In the genomic region with DNA sequence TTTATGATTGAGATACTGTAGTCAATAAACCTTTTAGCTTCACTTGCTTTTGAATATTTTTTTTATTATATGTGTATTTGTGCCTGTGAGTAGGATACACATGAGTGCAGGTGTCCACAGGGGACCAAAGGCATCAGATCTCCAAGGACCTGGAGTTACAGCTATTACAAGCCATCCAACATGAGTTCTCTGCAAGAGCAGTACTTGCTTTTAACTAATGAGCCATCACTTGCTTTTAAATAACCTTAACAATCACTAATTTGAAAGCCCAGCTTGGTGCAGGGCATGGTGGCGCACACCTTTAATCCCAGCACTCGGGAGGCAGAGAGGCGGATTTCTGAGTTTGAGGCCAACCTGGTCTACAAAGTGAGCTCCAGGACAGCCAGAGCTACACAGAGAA, we compare ENCODE assay signal across 33 mouse cellular contexts.
"Had no signal": no experiment of that assay in that cellular context is flagged by ENCODE, and none has a peak within 500 bp of the region (broad histone marks: within the 10 kb centered on the region; RNA-seq: fewer than 3 reads in every experiment).

No protein-coding gene starts in this region.

- H3K4me2 ChIP-seq: heart, embryonic 11.5 days; heart, embryonic 12.5 days; heart, embryonic 13.5 days; heart, embryonic 15.5 days; hindbrain, embryonic 12.5 days; hindbrain, embryonic 13.5 days; hindbrain, embryonic 14.5 days; hindbrain, embryonic 15.5 days; intestine, embryonic 15.5 days; kidney, embryonic 15.5 days had no signal

- H3K9ac ChIP-seq: heart, embryonic 12.5 days; heart, embryonic 13.5 days; heart, embryonic 15.5 days; hindbrain, embryonic 12.5 days; hindbrain, embryonic 13.5 days; hindbrain, embryonic 14.5 days; hindbrain, embryonic 15.5 days; intestine, embryonic 15.5 days; kidney, embryonic 15.5 days had no signal

- H3K9me3 ChIP-seq: heart, embryonic 10.5 days; heart, embryonic 12.5 days; heart, embryonic 13.5 days; heart, embryonic 15.5 days; hindbrain, embryonic 10.5 days; hindbrain, embryonic 12.5 days; hindbrain, embryonic 13.5 days; hindbrain, embryonic 15.5 days; intestine, embryonic 15.5 days; kidney, embryonic 15.5 days had no signal

- H3K27me3 ChIP-seq: heart, embryonic 12.5 days; heart, embryonic 13.5 days; heart, embryonic 15.5 days; hindbrain, embryonic 12.5 days; hindbrain, embryonic 15.5 days; intestine, embryonic 15.5 days; kidney, embryonic 15.5 days had no signal

- ATAC-seq: hindbrain, embryonic 16.5 days; hindbrain, postnatal 0 days; inflammation-experienced regulatory T-cells, adult 6 months; intestine, embryonic 15.5 days; intestine, postnatal 0 days had no signal

- DNase-seq: heart, postnatal 10 days; heart, postnatal 14 days; heart, postnatal 36 days; heart, postnatal 4 days; kidney, adult 11 months; kidney, adult 18-20 months; kidney, adult 2 months; kidney, adult 8-10 months; kidney, adult 9 months; kidney, postnatal 14 days; kidney, postnatal 25 days; kidney, postnatal 36 days; kidney, postnatal 4 days; layer of hippocampus, adult 9-11 months; layer of hippocampus, postnatal 36 days had no signal

- H3K27ac ChIP-seq: heart, embryonic 10.5 days; heart, embryonic 13.5 days; heart, embryonic 15.5 days; hindbrain, embryonic 10.5 days; hindbrain, embryonic 12.5 days; hindbrain, embryonic 13.5 days; hindbrain, embryonic 14.5 days; hindbrain, embryonic 15.5 days; hindbrain, postnatal 0 days; intestine, embryonic 15.5 days; kidney, embryonic 15.5 days; kidney, postnatal 0 days; layer of hippocampus, adult 2 months had no signal

- H3K4me3 ChIP-seq: heart, embryonic 10.5 days; heart, embryonic 12.5 days; heart, embryonic 13.5 days; heart, embryonic 15.5 days; hindbrain, embryonic 10.5 days; hindbrain, embryonic 12.5 days; hindbrain, embryonic 13.5 days; hindbrain, embryonic 15.5 days; intestine, embryonic 15.5 days; kidney, embryonic 15.5 days; layer of hippocampus, adult 2 months had no signal

- H3K36me3 ChIP-seq: heart, embryonic 12.5 days had no signal
